Mouse (Mus musculus) embryo, embryonic 10 days (tissue): ENCODE measurements around the gene Hps3.

Experiments
- DNase-seq: peaks from one replicate; pipeline ENCODE4 v3.0.0-alpha.2; 2015; ENCODE audit warnings: low spot score

The Hps3 gene

DNA sequence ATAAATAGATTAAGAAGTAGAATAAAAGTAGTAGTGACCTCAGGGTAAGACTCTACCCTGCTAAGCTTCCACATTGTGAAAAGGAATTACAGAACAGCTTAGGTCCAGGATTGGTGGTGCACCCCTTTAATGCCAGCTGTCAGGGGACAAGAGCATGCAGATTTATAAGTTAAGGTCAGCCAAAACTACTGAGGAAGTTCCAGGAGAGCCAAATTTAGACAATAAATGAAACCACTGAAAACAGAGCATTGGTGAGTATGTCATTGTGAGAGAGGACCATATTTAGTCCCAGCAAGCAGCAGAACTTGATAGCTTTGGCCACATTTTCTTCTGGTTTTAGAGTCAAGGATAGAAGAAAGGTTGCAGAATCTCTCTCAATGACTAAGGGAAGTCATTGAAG is 86.6 kb downstream of the Hps3 start:
- DNase-seq, result no peak
